Mouse (Mus musculus): ENCODE results near the gene Zbtb9. TPM values are rescaled to one million over a fixed set of nuclear protein-coding genes. Genes with fewer than 3 reads are reported as not detected.

The Zbtb9 gene
- polyA plus RNA-seq, 1 experiment from 2014 or later = 20.1 TPM

DNA sequence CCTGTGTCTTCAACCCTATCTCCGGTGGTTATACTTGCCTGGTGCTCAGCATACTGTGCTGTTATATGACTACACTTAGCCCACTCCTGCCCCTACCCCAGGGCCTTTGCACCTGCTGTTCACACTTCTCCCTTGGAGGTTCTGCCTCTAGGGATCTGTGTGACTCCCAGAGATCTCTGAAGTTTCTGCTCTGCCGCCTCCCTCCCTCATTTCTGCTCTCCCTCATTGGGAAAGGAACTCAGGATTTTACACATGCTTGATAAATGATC, 68.8 kb downstream of the Zbtb9 start:
- Histone ChIP-seq H3K4me1 (peaks cover 60% of the 10 kb centered on the region), H3K27ac (replicated peaks) (peak overlapping the region; percentile 90), H3K4me3 (no peak overlapping the region), H3K36me3 (replicated peaks) (no peaks in the 10 kb centered on the region), H3K9me3 (no peaks in the 10 kb centered on the region), H3K27me3 (replicated peaks; ENCODE audit: low read depth, poor library complexity, severe bottlenecking) (peaks cover 20% of the 10 kb centered on the region)
- 79% methylated on average over 2 of the region's 2 CpGs for whole genome bisulfite sequencing
- DNase-seq (ENCODE audit: low spot score) = no peak

DNA sequence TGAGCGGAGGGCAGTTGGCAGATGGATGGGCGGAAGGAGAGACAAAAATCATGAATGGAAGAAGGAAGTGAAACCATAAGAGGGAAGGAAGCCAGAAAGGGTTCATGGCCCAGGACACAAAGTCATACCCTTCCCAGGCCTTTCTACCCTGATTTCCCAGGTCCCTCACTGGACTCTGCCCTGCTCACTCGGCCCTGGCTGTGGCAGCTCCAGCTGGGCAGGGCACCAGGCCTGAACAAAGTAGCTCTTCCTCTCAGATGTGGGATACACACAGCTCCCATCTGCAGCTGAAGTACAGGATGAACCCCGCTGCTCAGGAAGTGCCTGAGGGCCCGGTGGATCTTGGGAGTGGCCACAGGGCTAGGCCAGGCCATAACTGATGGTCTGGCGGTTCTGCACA, 69.9 kb downstream of the Zbtb9 start:
- DNase-seq (ENCODE audit: low spot score) = no peak
- Histone ChIP-seq H3K27me3 (replicated peaks; ENCODE audit: low read depth, poor library complexity, severe bottlenecking) (peaks cover 17% of the 10 kb centered on the region), H3K27ac (replicated peaks) (peak overlapping the region; percentile 14), H3K36me3 (replicated peaks) (no peaks in the 10 kb centered on the region), H3K4me3 (no peak overlapping the region), H3K9me3 (no peaks in the 10 kb centered on the region), H3K4me1 (peaks cover 56% of the 10 kb centered on the region)
- 61% methylated on average over 6 of the region's 6 CpGs for WGBS

- H3K27ac ChIP-seq (replicated peaks) = no peak overlapping the region; the same call in 1 of the 2 replicates
- 89% methylated on average over 6 of the region's 6 CpGs for whole genome bisulfite sequencing
- H3K36me3 ChIP-seq (replicated peaks) = no peaks in the 10 kb centered on the region
- H3K4me3 ChIP-seq = no peak overlapping the region
- H3K27me3 ChIP-seq (replicated peaks; ENCODE audit: low read depth, poor library complexity, severe bottlenecking) = no peaks in the 10 kb centered on the region
- H3K9me3 ChIP-seq = no peaks in the 10 kb centered on the region
- peaks cover 43% of the 10 kb centered on the region for H3K4me1 ChIP-seq
- no peak for DNase-seq (ENCODE audit: low spot score)
Measured at GRCm38 (mm10) chr17:27045164-27045563, 72.2 kb downstream of the Zbtb9 start.

DNA sequence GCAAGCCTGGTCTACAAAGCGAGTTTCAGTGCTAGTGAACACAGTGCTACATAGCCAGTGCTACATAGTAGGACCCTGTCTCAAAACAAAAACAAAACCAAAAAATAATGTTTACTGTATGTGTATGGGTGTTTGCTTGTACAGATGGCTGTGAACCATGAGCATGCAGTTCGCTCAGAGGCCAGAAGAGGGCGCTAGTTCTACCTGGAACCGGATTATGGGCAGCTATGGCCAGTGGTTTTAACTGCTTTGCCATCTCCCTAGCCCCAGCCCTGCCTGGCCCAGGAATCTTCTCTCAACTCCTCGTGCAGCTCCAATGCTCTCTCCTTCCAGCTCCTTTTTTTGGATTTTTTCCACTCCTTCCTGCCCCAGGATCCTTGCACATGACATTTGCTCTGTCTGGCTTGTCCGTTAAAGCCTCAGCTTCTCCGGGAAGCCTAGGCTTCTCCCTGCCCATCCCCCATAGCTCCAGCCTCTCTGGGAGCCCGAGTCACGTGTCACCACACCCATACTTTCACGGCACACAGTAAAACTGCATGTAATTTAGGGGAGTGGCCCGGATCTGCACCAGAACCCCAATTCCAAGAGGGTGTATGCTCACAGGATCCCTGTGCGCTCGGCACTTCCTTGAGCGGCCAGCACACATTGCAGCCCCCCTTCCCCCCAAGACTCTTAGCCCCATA, 74.9 kb downstream of the Zbtb9 start:
- DNase-seq (ENCODE audit: low spot score) = no peak
- Histone ChIP-seq H3K9me3 (no peaks in the 10 kb centered on the region), H3K4me1 (peaks cover 41% of the 10 kb centered on the region), H3K27ac (replicated peaks) (peak overlapping the region; percentile 73), H3K36me3 (replicated peaks) (no peaks in the 10 kb centered on the region), H3K4me3 (no peak overlapping the region), H3K27me3 (replicated peaks; ENCODE audit: low read depth, poor library complexity, severe bottlenecking) (no peaks in the 10 kb centered on the region)
- 70% methylated on average over 14 of the region's 14 CpGs for WGBS

GRCm38 (mm10) chr17:27048445-27049239, 75.7 kb downstream of the Zbtb9 start:
- Histone ChIP-seq H3K27ac (replicated peaks) (peak overlapping the region; percentile 73), H3K4me1 (peaks cover 34% of the 10 kb centered on the region), H3K4me3 (no peak overlapping the region), H3K27me3 (replicated peaks; ENCODE audit: low read depth, poor library complexity, severe bottlenecking) (no peaks in the 10 kb centered on the region), H3K9me3 (no peaks in the 10 kb centered on the region), H3K36me3 (replicated peaks) (no peaks in the 10 kb centered on the region)
- DNase-seq (ENCODE audit: low spot score) = peak; percentile 53
- WGBS = 50% methylated on average over 14 of the region's 14 CpGs

DNA sequence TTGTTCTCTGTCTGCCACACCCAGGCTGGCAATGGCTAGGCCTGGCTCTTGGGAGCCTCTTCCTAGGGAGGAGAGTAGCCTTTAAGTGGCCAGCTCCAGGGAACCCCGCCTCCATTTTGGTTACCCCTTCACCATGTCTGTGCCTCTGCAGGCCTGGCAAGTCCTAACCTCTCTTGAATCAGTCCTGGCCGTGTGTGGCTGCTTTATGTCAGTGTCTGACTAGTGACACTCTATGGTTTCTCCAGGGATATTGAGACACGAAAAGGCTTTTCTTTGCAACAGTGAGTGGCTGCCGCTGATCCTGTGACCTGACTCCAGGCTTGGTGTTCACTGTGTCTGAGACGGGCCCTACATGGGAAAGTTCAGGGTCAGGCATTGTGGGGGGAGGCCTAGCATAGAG, 77.9 kb downstream of the Zbtb9 start:
- Histone ChIP-seq H3K9me3 (no peaks in the 10 kb centered on the region), H3K4me1 (peaks cover 31% of the 10 kb centered on the region), H3K4me3 (no peak overlapping the region), H3K27ac (replicated peaks) (peak overlapping the region; percentile 76), H3K27me3 (replicated peaks; ENCODE audit: low read depth, poor library complexity, severe bottlenecking) (peaks cover 1% of the 10 kb centered on the region), H3K36me3 (replicated peaks) (no peaks in the 10 kb centered on the region)
- 65% methylated on average over 5 of the region's 5 CpGs for whole genome bisulfite sequencing
- DNase-seq (ENCODE audit: low spot score) = no peak

DNA sequence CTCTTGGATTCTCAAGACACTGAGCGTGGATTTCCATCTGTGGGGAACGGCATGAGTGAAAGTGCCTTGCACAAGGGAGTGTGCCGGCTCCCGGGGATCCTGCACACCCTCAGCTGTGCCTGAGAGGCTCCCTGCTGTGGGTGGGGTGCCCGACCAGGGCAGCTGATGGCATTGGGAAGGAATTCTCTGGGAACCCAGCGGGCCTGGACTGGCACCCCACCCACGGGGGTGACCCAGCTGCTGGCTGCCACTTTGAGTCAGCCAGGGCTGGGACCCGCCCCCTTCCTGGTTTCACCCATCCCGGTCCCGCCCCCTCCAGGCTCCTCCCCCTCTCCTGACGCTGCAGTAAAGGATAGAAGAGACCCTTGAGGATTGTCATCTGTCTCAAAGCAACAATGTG, 78.5 kb downstream of the Zbtb9 start:
- 0 out of 2 replicates have a peak overlapping the region, but pooled peaks have one; percentile 24 for H3K4me3 ChIP-seq
- H3K27me3 ChIP-seq (replicated peaks; ENCODE audit: low read depth, poor library complexity, severe bottlenecking) = peaks cover 8% of the 10 kb centered on the region
- DNase-seq (ENCODE audit: low spot score) = peak; percentile 53
- WGBS = 34% methylated on average over 11 of the region's 11 CpGs
- H3K9me3 ChIP-seq = no peaks in the 10 kb centered on the region
- H3K27ac ChIP-seq (replicated peaks) = peak overlapping the region; percentile 76
- peaks cover 37% of the 10 kb centered on the region for H3K4me1 ChIP-seq
- no peaks in the 10 kb centered on the region for H3K36me3 ChIP-seq (replicated peaks)

GRCm38 (mm10) chr17:27056170-27056569, 83.2 kb downstream of the Zbtb9 start:
- peak; percentile 87 for DNase-seq (ENCODE audit: low spot score)
- Histone ChIP-seq H3K36me3 (replicated peaks) (no peaks in the 10 kb centered on the region), H3K27ac (replicated peaks) (peak overlapping the region; percentile 85), H3K9me3 (no peaks in the 10 kb centered on the region), H3K4me1 (peaks cover 55% of the 10 kb centered on the region), H3K27me3 (replicated peaks; ENCODE audit: low read depth, poor library complexity, severe bottlenecking) (peaks cover 51% of the 10 kb centered on the region), H3K4me3 (peak overlapping the region; percentile 68)
- under 1% methylated on average over 13 of the region's 13 CpGs for WGBS

DNA sequence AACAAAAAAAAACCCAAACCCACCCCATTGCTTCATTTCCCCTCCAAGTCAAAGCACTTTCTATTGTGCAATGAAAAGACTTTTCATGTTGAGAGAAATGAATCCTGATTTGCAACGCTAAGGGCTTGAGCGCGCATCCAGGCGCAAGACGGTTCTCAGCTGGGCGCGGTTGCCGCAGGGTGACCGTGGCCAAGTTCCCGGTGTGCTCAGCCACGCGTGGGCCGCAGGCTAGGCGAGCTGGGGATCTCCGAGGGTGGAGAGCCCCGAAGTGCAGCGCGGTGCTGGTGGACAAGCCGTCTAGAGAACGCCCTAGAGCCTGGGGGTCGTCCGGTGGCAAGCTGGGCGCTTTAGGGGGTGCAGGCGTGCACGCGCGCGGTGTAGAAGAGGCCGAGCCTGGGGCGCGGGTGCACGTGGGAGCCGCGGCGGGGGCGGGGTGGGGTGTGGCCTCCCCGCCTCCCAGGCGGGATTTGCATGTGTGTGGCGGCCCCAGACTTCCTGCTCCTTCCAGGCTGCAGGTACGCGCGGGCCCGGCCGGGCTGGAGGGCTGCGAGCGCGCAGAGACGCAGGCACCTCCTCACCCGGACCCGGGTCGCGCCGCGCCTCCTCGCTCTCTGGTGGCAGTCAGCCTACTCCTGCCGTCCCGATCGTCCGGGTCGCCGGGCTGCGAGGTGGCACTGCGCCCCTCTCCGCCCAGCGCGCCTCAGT, 84.0 kb downstream of the Zbtb9 start, which contains the start of gene Itpr3:
TSS of gene Itpr3 (plus strand) at position 493 of the 705 bp plus-strand sequence.
- peaks cover 47% of the 10 kb centered on the region for H3K4me1 ChIP-seq
- H3K27ac ChIP-seq (replicated peaks) = peak within 1 kb of the TSS; percentile 85
- H3K36me3 ChIP-seq (replicated peaks) = no peaks in the 10 kb centered on the region
- peak within 1 kb of the TSS; percentile 68 for H3K4me3 ChIP-seq
- WGBS = under 1% methylated on average over 66 of the region's 66 CpGs
- DNase-seq (ENCODE audit: low spot score) = peak; percentile 81
- H3K9me3 ChIP-seq = no peaks in the 10 kb centered on the region
- H3K27me3 ChIP-seq (replicated peaks; ENCODE audit: low read depth, poor library complexity, severe bottlenecking) = peaks cover 51% of the 10 kb centered on the region

- Histone ChIP-seq H3K4me1 (peaks cover 45% of the 10 kb centered on the region), H3K27me3 (replicated peaks; ENCODE audit: low read depth, poor library complexity, severe bottlenecking) (peaks cover 51% of the 10 kb centered on the region), H3K4me3 (peak overlapping the region; percentile 68), H3K36me3 (replicated peaks) (no peaks in the 10 kb centered on the region), H3K27ac (replicated peaks) (peak overlapping the region; percentile 85), H3K9me3 (no peaks in the 10 kb centered on the region)
- no peak for DNase-seq (ENCODE audit: low spot score)
- 1% methylated on average over 24 of the region's 24 CpGs for WGBS
Measured at GRCm38 (mm10) chr17:27057517-27058055, 84.6 kb downstream of the Zbtb9 start.

Data from embryonic facial prominence, embryonic 10.5 days (tissue).